In genomic region chr1:133370352-133370751, GRCm38 (mm10) we compare ENCODE assay signal across 37 mouse cellular contexts. TPM values are rescaled to one million over a fixed set of nuclear protein-coding genes. Genes with fewer than 3 reads are reported as not detected.
A peak's percentile ranks its signal among the peaks of the same experiment; 100 is the strongest.
DNase-seq lines count a peak whose midpoint lies in the region; ATAC-seq and TF ChIP-seq lines count a peak whose summit lies in the region.
"Had no signal": no experiment of that assay in that cellular context is flagged by ENCODE, and none has a peak within 500 bp of the region (broad histone marks: within the 10 kb centered on the region; RNA-seq: fewer than 3 reads in every experiment).

No protein-coding gene starts in this region.

- DNase-seq in liver, postnatal 0 days: no peak
- no peak for DNase-seq in stomach, postnatal 0 days (ENCODE audit: low spot score)
- no peak for DNase-seq in layer of hippocampus, postnatal 36 days
- DNase-seq in cerebellum, adult 8-10 months: no peak
- DNase-seq: adrenal gland, adult 2 months; adrenal gland, postnatal 14 days; cerebellum, adult 11-12 months; cerebellum, adult 9-10 months; cerebellum, postnatal 36 days; embryo, embryonic 11 days; forebrain, postnatal 0 days; gastrocnemius, postnatal 25 days; heart, adult 2 months; heart, postnatal 14 days; heart, postnatal 4 days had no signal

- H3K4me3 ChIP-seq in intestine, embryonic 16.5 days (ENCODE audit: low read length): no peak overlapping the region
- no peak overlapping the region for H3K4me3 ChIP-seq in intestine, embryonic 15.5 days (replicated peaks)
- no peak overlapping the region for H3K4me3 ChIP-seq in liver, postnatal 0 days (ENCODE audit: low read depth, low read length)
- no peak overlapping the region for H3K4me3 ChIP-seq in liver, embryonic 12.5 days
- H3K4me3 ChIP-seq in stomach, embryonic 14.5 days (ENCODE audit: low read depth, low read length): no peak overlapping the region
- H3K4me3 ChIP-seq in stomach, postnatal 0 days (ENCODE audit: low read depth, low read length): no peak overlapping the region
- H3K4me3 ChIP-seq: heart, adult 2 months; heart, embryonic 10.5 days; heart, embryonic 13.5 days had no signal

- H3K9ac ChIP-seq in intestine, embryonic 16.5 days (ENCODE audit: low read depth, low read length): no peak overlapping the region
- no peak overlapping the region for H3K9ac ChIP-seq in intestine, embryonic 15.5 days
- H3K9ac ChIP-seq in liver, postnatal 0 days (replicated peaks): no peak overlapping the region
- H3K9ac ChIP-seq in liver, embryonic 12.5 days: no peak overlapping the region
- H3K9ac ChIP-seq in stomach, embryonic 14.5 days (replicated peaks; ENCODE audit: low read depth, low read length): no peak overlapping the region
- no peak overlapping the region for H3K9ac ChIP-seq in stomach, postnatal 0 days (ENCODE audit: low read length)
- H3K9ac ChIP-seq: forebrain, postnatal 0 days; heart, embryonic 13.5 days; hindbrain, embryonic 14.5 days had no signal

- H3K27me3 ChIP-seq in intestine, embryonic 16.5 days (replicated peaks; ENCODE audit: control insufficient read depth, insufficient read depth, low read length): no peaks in the 10 kb centered on the region
- no peaks in the 10 kb centered on the region for H3K27me3 ChIP-seq in intestine, embryonic 15.5 days (replicated peaks)
- 0 out of 2 replicates have a peak, but pooled peaks cover 1% of the 10 kb centered on the region for H3K27me3 ChIP-seq in liver, postnatal 0 days (ENCODE audit: insufficient read depth, low read length)
- peaks cover 16% of the 10 kb centered on the region for H3K27me3 ChIP-seq in liver, embryonic 12.5 days (replicated peaks)
- H3K27me3 ChIP-seq in stomach, embryonic 14.5 days (ENCODE audit: control insufficient read depth, insufficient read depth, low read length): no peaks in the 10 kb centered on the region
- H3K27me3 ChIP-seq in stomach, postnatal 0 days (ENCODE audit: control insufficient read depth, insufficient read depth, low read length): no peaks in the 10 kb centered on the region

- 54% methylated on average over 4 of the region's 4 CpGs for WGBS in intestine, embryonic 16.5 days
- WGBS in intestine, embryonic 15.5 days: 53% methylated on average over 4 of the region's 4 CpGs
- 58% methylated on average over 4 of the region's 4 CpGs for WGBS in liver, postnatal 0 days (ENCODE audit: insufficient replicate concordance)
- 51% methylated on average over 4 of the region's 4 CpGs for WGBS in liver, embryonic 12.5 days (ENCODE audit: insufficient replicate concordance)
- 47% methylated on average over 4 of the region's 4 CpGs for WGBS in stomach, embryonic 14.5 days
- WGBS in stomach, postnatal 0 days: 36% methylated on average over 4 of the region's 4 CpGs

- H3K4me1 ChIP-seq in intestine, embryonic 16.5 days (ENCODE audit: control insufficient read depth, insufficient read depth, low read length): peaks cover 22% of the 10 kb centered on the region
- H3K4me1 ChIP-seq in intestine, embryonic 15.5 days (replicated peaks): peaks cover 25% of the 10 kb centered on the region
- peaks cover 23% of the 10 kb centered on the region for H3K4me1 ChIP-seq in liver, postnatal 0 days (ENCODE audit: insufficient read depth)
- H3K4me1 ChIP-seq in liver, embryonic 12.5 days: peaks cover 26% of the 10 kb centered on the region
- H3K4me1 ChIP-seq in stomach, embryonic 14.5 days (ENCODE audit: control insufficient read depth, insufficient read depth, low read length): peaks cover 7% of the 10 kb centered on the region; the same call in 1 of the 2 replicates
- H3K4me1 ChIP-seq in stomach, postnatal 0 days (replicated peaks; ENCODE audit: control insufficient read depth, insufficient read depth): no peaks in the 10 kb centered on the region

- no peak for TF ChIP-seq EP300 in liver, postnatal 0 days (IDR thresholded peaks at IDR 0.05; ENCODE audit: low read depth)
- TF ChIP-seq EP300 in stomach, postnatal 0 days (optimal IDR thresholded peaks at IDR 0.05): no peak

- H3K36me3 ChIP-seq in intestine, embryonic 16.5 days (ENCODE audit: control insufficient read depth, insufficient read depth, low read length): no peaks in the 10 kb centered on the region
- no peaks in the 10 kb centered on the region for H3K36me3 ChIP-seq in intestine, embryonic 15.5 days
- no peaks in the 10 kb centered on the region for H3K36me3 ChIP-seq in liver, postnatal 0 days (replicated peaks; ENCODE audit: insufficient read depth, low read length)
- no peaks in the 10 kb centered on the region for H3K36me3 ChIP-seq in liver, embryonic 12.5 days
- no peaks in the 10 kb centered on the region for H3K36me3 ChIP-seq in stomach, embryonic 14.5 days (ENCODE audit: control insufficient read depth, insufficient read depth, low read length)
- H3K36me3 ChIP-seq in stomach, postnatal 0 days (ENCODE audit: control insufficient read depth, insufficient read depth, low read length): no peaks in the 10 kb centered on the region
- H3K36me3 ChIP-seq: heart, embryonic 10.5 days; heart, embryonic 13.5 days had no signal

- H3K9me3 ChIP-seq in intestine, embryonic 16.5 days (ENCODE audit: control insufficient read depth, low read length): no peaks in the 10 kb centered on the region
- H3K9me3 ChIP-seq in intestine, embryonic 15.5 days: no peaks in the 10 kb centered on the region
- no peaks in the 10 kb centered on the region for H3K9me3 ChIP-seq in liver, postnatal 0 days (ENCODE audit: low read length)
- H3K9me3 ChIP-seq in liver, embryonic 12.5 days (replicated peaks): no peaks in the 10 kb centered on the region
- H3K9me3 ChIP-seq in stomach, embryonic 14.5 days (ENCODE audit: control insufficient read depth, low read depth, low read length): no peaks in the 10 kb centered on the region
- no peaks in the 10 kb centered on the region for H3K9me3 ChIP-seq in stomach, postnatal 0 days (ENCODE audit: control insufficient read depth, low read length)
- H3K9me3 ChIP-seq: heart, embryonic 10.5 days; heart, embryonic 13.5 days had no signal

- no peak overlapping the region for H3K4me2 ChIP-seq in intestine, embryonic 16.5 days (ENCODE audit: low read depth, low read length)
- H3K4me2 ChIP-seq in intestine, embryonic 15.5 days (replicated peaks): no peak overlapping the region
- H3K4me2 ChIP-seq in liver, postnatal 0 days (ENCODE audit: low read depth, low read length): no peak overlapping the region
- H3K4me2 ChIP-seq in liver, embryonic 12.5 days: no peak overlapping the region
- H3K4me2 ChIP-seq in stomach, embryonic 14.5 days (replicated peaks; ENCODE audit: low read depth, low read length): no peak overlapping the region
- no peak overlapping the region for H3K4me2 ChIP-seq in stomach, postnatal 0 days (replicated peaks; ENCODE audit: low read depth)
- H3K4me2 ChIP-seq: heart, embryonic 13.5 days; hindbrain, embryonic 14.5 days had no signal

- peak; percentile 6; the same call in 1 of the 2 replicates for ATAC-seq in intestine, embryonic 16.5 days
- no peak for ATAC-seq in intestine, embryonic 15.5 days
- ATAC-seq in liver, postnatal 0 days: no peak
- no peak for ATAC-seq in liver, embryonic 12.5 days
- ATAC-seq in stomach, embryonic 14.5 days (ENCODE audit: insufficient number of reproducible peaks, insufficient read depth, low FRiP score, low read depth): no peak
- ATAC-seq in stomach, postnatal 0 days (ENCODE audit: low FRiP score, low TSS enrichment): peak; percentile 28
- ATAC-seq: CD4-positive, CD25-positive, alpha-beta regulatory T cell, adult 4 months; forebrain, embryonic 14.5 days; forebrain, postnatal 0 days; hindbrain, postnatal 0 days had no signal

- TF ChIP-seq CTCF in liver, postnatal 0 days (IDR thresholded peaks at IDR 0.05; ENCODE audit: low read depth): no peak
- no peak for TF ChIP-seq CTCF in stomach, postnatal 0 days (IDR thresholded peaks at IDR 0.05; ENCODE audit: low read depth)

- H3K27ac ChIP-seq in intestine, embryonic 16.5 days (ENCODE audit: low read length): no peak overlapping the region
- H3K27ac ChIP-seq in intestine, embryonic 15.5 days: no peak overlapping the region
- H3K27ac ChIP-seq in liver, postnatal 0 days (ENCODE audit: low read depth): peak overlapping the region; percentile 96; the same call in 1 of the 2 replicates
- no peak overlapping the region for H3K27ac ChIP-seq in liver, embryonic 12.5 days
- peak overlapping the region; percentile 7; the same call in 1 of the 2 replicates for H3K27ac ChIP-seq in stomach, embryonic 14.5 days (ENCODE audit: low read length)
- H3K27ac ChIP-seq in stomach, postnatal 0 days (replicated peaks): peak overlapping the region; percentile 71; the same call in 1 of the 2 replicates
- H3K27ac ChIP-seq: heart, adult 2 months; heart, embryonic 10.5 days; heart, embryonic 13.5 days; hindbrain, embryonic 14.5 days; hindbrain, postnatal 0 days had no signal

RNA-seq across cellular contexts. Expression of gene Etnk2, which starts 7.0 kb away (rescaled TPM):
- 3.0 and 3.5 TPM in 2 replicates for polyA plus RNA-seq in intestine, embryonic 16.5 days (2015; fragmentation: Nextera tagmentation; extraction: Ambion mirVana)
- polyA plus RNA-seq in intestine, embryonic 15.5 days (2015; fragmentation: Nextera tagmentation; extraction: Ambion mirVana): 3.3 and 3.5 TPM in 2 replicates
- polyA plus RNA-seq in liver, postnatal 0 days (2015; fragmentation: Nextera tagmentation; extraction: Ambion mirVana): 39.5 and 39.6 TPM in 2 replicates
- 4.0 and 4.1 TPM in 2 replicates for polyA plus RNA-seq in liver, embryonic 12.5 days (2016; fragmentation: Nextera tagmentation; extraction: Ambion mirVana)
- 4.9 and 5.6 TPM in 2 replicates for polyA plus RNA-seq in stomach, embryonic 14.5 days (2014; fragmentation: Nextera tagmentation; extraction: Ambion mirVana)
- 2.8 and 4.2 TPM in 2 replicates for polyA plus RNA-seq in stomach, postnatal 0 days (2015; fragmentation: Nextera tagmentation; extraction: Ambion mirVana)
- 1 to 10 TPM; 1.2 to 1.4 TPM for total RNA-seq in layer of hippocampus, postnatal 36 days (2021)
- total RNA-seq: granulocyte monocyte progenitor cell, adult 5-6 weeks had no signal
- polyA plus RNA-seq: C2C12; CD4-positive, CD25-positive, alpha-beta regulatory T cell, adult 4 months had no signal

RNA-seq across cellular contexts. Expression of gene Ren1, which starts 20.0 kb away (rescaled TPM):
- 1.3 and 6.7 TPM in 2 replicates for polyA plus RNA-seq in intestine, embryonic 16.5 days (2015; fragmentation: Nextera tagmentation; extraction: Ambion mirVana)
- 2.7 and 8.5 TPM in 2 replicates for polyA plus RNA-seq in intestine, embryonic 15.5 days (2015; fragmentation: Nextera tagmentation; extraction: Ambion mirVana)
- 0.64 and 0.88 TPM in 2 replicates for polyA plus RNA-seq in liver, postnatal 0 days (2015; fragmentation: Nextera tagmentation; extraction: Ambion mirVana)
- polyA plus RNA-seq in liver, embryonic 12.5 days (2016; fragmentation: Nextera tagmentation; extraction: Ambion mirVana): 0.29 and 0.39 TPM in 2 replicates
- polyA plus RNA-seq in stomach, embryonic 14.5 days (2014; fragmentation: Nextera tagmentation; extraction: Ambion mirVana): 1.4 and 2.6 TPM in 2 replicates
- polyA plus RNA-seq in stomach, postnatal 0 days (2015; fragmentation: Nextera tagmentation; extraction: Ambion mirVana): 2.9 and 6.1 TPM in 2 replicates
- not detected for total RNA-seq in layer of hippocampus, postnatal 36 days (2021)
- total RNA-seq: gastrocnemius, adult 8-10 months; gastrocnemius, postnatal 25 days; granulocyte monocyte progenitor cell, adult 5-6 weeks had no signal
- polyA plus RNA-seq: C2C12; CD4-positive, CD25-positive, alpha-beta regulatory T cell, adult 4 months; embryonic facial prominence, embryonic 11.5 days; forebrain, embryonic 11.5 days; forebrain, embryonic 14.5 days had no signal

RNA-seq across cellular contexts. Expression of gene Kiss1, which starts 48.7 kb away (rescaled TPM):
- not detected in 2 replicates for polyA plus RNA-seq in intestine, embryonic 16.5 days (2015; fragmentation: Nextera tagmentation; extraction: Ambion mirVana)
- polyA plus RNA-seq in intestine, embryonic 15.5 days (2015; fragmentation: Nextera tagmentation; extraction: Ambion mirVana): not detected in 2 replicates
- polyA plus RNA-seq in liver, postnatal 0 days (2015; fragmentation: Nextera tagmentation; extraction: Ambion mirVana): not detected in 2 replicates
- not detected in 2 replicates for polyA plus RNA-seq in liver, embryonic 12.5 days (2016; fragmentation: Nextera tagmentation; extraction: Ambion mirVana)
- polyA plus RNA-seq in stomach, embryonic 14.5 days (2014; fragmentation: Nextera tagmentation; extraction: Ambion mirVana): not detected in 2 replicates
- polyA plus RNA-seq in stomach, postnatal 0 days (2015; fragmentation: Nextera tagmentation; extraction: Ambion mirVana): not detected in 2 replicates
- not detected for total RNA-seq in layer of hippocampus, postnatal 36 days (2021)
- total RNA-seq: adrenal gland, adult 2 months; adrenal gland, postnatal 14 days; adrenal gland, postnatal 4 days; forebrain, postnatal 0 days; gastrocnemius, adult 8-10 months; gastrocnemius, postnatal 25 days; granulocyte monocyte progenitor cell, adult 5-6 weeks; heart, adult 2 months; heart, postnatal 14 days; heart, postnatal 4 days; hindbrain, postnatal 0 days; MEL had no signal
- polyA plus RNA-seq: adrenal gland, adult 2 months; brain, embryonic 14.5 days; C2C12; CD4-positive, CD25-positive, alpha-beta regulatory T cell, adult 4 months; cortical plate, adult 2 months; embryonic facial prominence, embryonic 11.5 days; embryonic facial prominence, embryonic 14.5 days; forebrain, embryonic 14.5 days; forebrain, postnatal 0 days; heart, adult 2 months; heart, embryonic 10.5 days; heart, embryonic 13.5 days; heart, embryonic 16.5 days; hindbrain, embryonic 11.5 days; hindbrain, embryonic 14.5 days; hindbrain, postnatal 0 days had no signal

RNA-seq across cellular contexts. Expression of gene Sox13, which starts 53.8 kb away (rescaled TPM):
- polyA plus RNA-seq in intestine, embryonic 16.5 days (2015; fragmentation: Nextera tagmentation; extraction: Ambion mirVana): 5.5 and 7.0 TPM in 2 replicates
- 9.0 and 11.4 TPM in 2 replicates for polyA plus RNA-seq in intestine, embryonic 15.5 days (2015; fragmentation: Nextera tagmentation; extraction: Ambion mirVana)
- 1.3 and 1.9 TPM in 2 replicates for polyA plus RNA-seq in liver, postnatal 0 days (2015; fragmentation: Nextera tagmentation; extraction: Ambion mirVana)
- polyA plus RNA-seq in liver, embryonic 12.5 days (2016; fragmentation: Nextera tagmentation; extraction: Ambion mirVana): 3.4 and 3.7 TPM in 2 replicates
- polyA plus RNA-seq in stomach, embryonic 14.5 days (2014; fragmentation: Nextera tagmentation; extraction: Ambion mirVana): 8.2 and 8.5 TPM in 2 replicates
- polyA plus RNA-seq in stomach, postnatal 0 days (2015; fragmentation: Nextera tagmentation; extraction: Ambion mirVana): 3.7 and 5.0 TPM in 2 replicates
- total RNA-seq in layer of hippocampus, postnatal 36 days (2021): 1 to 10 TPM; 7.2 TPM
- total RNA-seq: MEL had no signal
- polyA plus RNA-seq: CD4-positive, CD25-positive, alpha-beta regulatory T cell, adult 4 months had no signal

Comparison
In these comparisons a context has a peak if more than half of its experiments do, and no peak if none do; other contexts are left out.
1. ATAC-seq: peak in intestine, embryonic 16.5 days (single experiment) and stomach, postnatal 0 days (single experiment); none in intestine, embryonic 15.5 days (single experiment), liver, postnatal 0 days (single experiment), liver, embryonic 12.5 days (single experiment) and stomach, embryonic 14.5 days (single experiment).
2. H3K27ac ChIP-seq: peak in liver, postnatal 0 days (single experiment), stomach, embryonic 14.5 days (single experiment) and stomach, postnatal 0 days (single experiment); none in intestine, embryonic 16.5 days (single experiment), intestine, embryonic 15.5 days (single experiment) and liver, embryonic 12.5 days (single experiment).